Mouse (Mus musculus): ENCODE results near the gene Olfml2b.
A peak's percentile ranks its signal among the peaks of the same experiment; 100 is the strongest.

The Olfml2b gene

DNA sequence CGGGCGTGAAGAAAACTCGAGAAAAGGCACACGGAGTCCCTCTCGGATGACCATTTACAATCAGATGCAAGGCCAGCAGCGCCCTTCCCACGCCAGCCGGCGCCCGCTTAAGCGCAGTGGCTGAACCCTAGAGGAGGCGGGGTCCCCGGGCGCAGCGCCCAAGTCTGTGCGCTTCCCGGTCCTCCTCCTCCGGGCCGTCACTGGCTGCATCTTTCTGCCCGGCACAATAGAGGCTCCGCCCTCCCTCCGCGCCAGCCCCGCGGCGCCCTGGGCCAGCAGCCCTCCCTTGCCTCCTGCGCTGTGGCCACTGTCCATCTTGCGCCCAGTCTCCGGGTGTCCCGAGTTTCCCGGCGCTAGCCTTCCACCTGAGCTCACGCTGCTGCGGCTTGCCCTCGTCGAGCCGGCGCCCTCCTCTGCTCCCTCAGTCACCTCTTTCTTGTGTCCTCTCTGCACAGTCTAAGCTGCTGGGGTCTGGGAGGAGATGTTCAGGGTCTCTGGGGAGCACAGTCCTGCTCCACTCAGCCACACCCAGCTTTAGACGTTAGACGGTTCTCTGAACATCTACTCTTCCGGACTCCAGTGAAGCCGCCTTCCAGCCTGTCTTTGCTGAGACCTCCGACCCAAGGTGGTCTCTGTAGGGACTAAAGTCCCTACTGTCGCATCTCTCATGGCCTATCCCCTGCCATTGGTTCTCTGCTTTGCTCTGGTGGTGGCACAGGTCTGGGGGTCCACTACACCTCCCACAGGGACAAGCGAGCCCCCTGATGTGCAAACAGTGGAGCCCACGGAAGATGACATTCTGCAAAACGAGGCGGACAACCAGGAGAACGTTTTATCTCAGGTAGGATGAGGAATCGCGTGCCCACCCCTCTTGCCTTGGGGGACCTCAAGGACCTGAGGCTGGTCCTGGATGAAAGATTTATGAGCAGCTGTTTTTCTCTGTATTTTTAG, at the start of gene Olfml2b:
TSS of gene Olfml2b (plus strand) at position 278 of the 951 bp plus-strand sequence.
- DNase-seq (ENCODE audit: low read depth, low spot score) = peak; percentile 78

DNA sequence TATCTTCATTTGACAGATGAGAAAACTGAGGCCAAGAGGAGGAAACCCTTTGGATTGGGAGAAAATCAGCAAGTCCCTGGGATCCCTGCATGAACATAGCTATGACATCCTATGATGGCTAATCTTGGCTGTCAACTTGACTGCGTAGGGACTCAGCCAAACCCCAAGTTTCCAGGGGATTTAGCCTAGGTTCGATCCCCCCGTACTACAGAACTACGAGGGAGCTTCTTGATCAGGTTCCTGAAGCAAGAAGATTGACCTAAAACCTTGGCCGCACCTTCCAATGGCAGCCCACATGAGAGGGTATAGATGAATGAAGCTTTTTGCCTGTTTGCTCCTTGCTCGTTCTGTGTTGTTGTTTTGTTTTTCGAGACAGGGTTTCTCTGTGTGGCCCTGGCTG, 49.8 kb upstream of the Olfml2b start:
- DNase-seq (ENCODE audit: low read depth, low spot score) = no peak

DNA sequence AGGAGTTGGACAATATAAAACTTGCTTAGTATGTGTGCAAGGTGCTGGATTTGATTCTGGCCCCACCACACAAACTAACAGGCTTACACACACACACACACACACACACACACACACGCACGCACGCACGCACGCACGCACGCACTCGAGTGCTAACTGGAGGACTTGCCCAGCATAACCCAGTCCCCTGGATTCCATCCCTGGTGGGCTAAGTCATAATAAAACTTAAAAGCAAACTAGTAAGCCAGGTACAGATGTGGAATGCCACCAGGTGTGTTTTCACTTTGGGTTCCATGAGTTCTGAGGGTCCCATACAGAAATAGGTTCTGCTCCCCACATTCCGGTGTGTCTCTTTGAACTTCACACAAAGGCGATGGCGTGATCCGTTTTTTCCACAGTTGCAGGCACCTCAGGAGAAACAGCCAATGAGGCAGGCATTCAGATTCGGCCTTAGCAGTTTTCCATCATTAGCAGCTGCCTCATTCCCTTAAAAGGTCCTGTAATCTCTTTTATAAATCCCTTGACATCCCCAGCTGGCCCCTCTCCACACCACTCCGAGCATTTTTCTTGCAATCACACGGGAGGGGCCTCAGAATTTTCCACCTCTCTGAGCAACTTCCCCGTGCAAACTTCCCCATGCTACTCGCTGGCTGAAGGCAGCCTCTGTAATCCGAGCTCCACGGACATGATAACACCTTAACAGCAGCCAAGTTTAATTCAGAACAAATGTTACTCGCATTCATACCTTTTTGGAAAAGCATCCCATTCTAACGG, 38.9 kb upstream of the Olfml2b start:
- no peak for DNase-seq (ENCODE audit: low read depth, low spot score)

DNA sequence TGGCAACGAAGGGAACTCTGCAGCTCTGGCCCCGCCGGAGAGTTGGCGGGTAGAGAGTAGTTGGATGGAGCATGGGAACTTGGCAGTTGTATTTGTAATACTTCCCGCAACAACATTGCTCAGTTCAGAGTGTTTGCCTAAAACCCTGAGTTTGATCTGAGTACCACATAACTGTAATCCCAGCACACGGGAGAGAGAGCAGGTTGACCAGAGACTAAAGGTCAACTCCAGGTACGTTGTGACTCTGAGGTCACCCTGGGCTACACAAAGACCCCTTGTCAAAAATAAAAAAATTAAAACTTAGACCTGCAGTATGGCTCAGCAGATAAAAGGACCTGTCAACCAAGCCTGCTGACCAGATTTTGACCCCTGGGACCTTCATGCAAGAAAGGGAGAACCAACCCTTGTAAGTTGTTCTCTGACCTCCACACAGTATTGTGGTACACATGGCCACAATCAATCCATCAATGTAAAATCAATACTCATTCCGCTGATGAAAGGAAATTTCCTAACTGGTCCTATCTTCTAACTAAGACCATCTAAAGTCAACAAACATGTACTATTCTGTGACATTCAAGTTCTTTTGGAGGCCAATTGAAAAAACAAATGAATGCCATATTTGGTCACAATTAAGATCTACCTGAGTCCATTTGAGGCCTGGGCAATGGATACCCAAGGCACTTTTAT, 37.0 kb upstream of the Olfml2b start:
- no peak for DNase-seq (ENCODE audit: low read depth, low spot score)

DNA sequence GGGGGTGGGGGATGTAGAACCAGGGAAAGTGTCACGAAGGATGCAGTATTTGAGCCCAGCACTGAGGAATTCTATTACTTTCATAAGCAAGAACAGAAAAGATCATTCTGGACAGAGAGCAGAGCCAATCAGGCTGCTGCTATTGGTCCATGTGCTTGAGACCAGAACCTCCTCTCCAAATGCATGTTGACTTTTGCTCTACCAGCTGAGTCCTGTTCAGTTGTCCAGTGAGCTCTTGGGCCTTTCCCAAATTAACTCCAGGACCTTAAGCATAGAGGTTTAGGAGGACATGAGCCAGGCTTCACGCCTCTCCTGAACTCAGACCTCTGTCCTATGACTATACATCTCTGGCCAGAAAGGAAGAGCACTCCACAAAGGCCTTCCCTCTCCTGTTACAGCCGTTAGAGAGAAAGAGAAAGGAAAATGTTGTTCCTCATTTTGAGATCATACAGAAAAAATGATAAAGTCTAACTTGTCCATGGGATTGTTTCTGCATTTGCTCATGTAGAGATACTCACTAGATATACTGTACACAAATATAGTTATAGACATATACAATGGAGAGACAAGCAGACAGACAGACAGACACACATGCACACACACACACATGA, 35.8 kb upstream of the Olfml2b start:
- no peak for DNase-seq (ENCODE audit: low read depth, low spot score)

DNA sequence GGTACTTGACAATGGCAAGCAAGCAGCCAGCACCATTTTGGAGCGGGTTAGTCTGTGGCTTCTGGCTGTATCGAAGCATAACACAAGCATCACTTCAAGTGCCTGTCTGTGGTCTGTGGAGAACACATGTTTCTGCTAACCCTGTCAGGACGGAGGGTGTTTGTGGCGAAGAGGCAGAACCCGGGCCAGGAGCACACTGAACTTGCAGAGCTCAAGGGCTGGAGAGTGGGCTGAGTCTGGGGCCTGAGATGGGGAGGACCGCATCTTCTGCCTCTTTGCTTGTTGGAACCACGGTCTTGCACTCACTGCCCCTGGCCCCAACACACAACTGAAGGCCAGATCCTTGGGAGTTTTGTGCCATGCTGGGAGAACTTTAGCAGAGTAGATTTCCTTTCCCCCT, 34.5 kb upstream of the Olfml2b start:
- DNase-seq (ENCODE audit: low read depth, low spot score) = no peak

DNA sequence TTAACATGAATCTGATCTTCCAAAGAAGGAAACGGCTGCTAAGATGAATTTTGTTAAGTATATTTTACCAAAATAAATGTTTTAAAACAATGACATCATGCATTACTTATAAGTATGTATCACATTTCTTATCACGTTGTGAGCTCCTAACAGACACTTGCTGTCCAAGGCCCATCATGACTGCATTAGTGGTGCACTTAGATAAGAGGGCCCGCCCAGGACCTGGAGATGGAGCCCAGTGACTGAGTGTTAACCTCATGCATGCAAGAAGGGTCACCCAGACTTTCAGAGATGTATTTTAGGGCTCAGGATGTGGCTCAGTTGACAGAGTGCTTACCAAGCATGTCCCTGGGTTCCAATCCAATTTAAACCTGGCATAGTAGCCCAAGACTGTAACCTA, 34.0 kb upstream of the Olfml2b start:
- DNase-seq (ENCODE audit: low read depth, low spot score) = no peak

DNA sequence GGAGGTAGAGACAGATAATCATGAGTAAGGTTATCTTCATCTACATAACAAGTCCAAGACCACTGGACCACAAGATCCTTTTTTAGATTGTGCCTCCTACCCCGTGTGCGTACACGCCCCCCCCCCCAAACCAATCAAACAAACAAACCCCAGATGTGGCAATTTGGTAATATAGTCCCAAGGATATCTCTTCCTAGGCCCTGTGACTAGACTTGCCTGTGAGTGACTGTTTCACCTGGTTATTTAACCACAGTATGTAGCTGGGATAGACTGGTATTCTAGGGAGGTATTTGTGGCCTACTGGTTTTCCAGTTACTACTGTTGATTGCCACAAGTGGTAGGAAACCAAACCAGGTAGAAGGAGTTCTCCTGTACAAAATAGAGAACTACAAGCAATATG, 33.6 kb upstream of the Olfml2b start:
- DNase-seq (ENCODE audit: low read depth, low spot score) = no peak

DNA sequence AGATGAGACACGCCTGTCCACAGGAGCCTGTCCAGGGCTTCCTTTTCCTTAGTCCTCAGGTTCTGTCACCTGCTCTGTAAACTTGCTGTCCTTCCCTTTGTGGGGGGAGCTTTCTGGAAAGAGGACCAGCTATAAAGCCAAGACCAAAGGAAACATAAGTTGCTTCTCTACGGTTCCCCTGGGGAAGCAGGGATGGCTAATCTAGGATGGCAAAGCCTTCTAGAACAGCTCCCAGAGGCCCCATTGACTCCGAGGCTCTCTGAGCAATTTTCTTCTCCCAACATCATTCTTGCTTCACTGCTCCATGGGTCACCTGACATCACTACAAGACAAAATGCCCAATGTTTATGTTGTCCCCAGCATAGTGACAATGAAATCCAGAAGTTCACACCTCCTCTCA, 32.7 kb upstream of the Olfml2b start:
- no peak for DNase-seq (ENCODE audit: low read depth, low spot score)

DNA sequence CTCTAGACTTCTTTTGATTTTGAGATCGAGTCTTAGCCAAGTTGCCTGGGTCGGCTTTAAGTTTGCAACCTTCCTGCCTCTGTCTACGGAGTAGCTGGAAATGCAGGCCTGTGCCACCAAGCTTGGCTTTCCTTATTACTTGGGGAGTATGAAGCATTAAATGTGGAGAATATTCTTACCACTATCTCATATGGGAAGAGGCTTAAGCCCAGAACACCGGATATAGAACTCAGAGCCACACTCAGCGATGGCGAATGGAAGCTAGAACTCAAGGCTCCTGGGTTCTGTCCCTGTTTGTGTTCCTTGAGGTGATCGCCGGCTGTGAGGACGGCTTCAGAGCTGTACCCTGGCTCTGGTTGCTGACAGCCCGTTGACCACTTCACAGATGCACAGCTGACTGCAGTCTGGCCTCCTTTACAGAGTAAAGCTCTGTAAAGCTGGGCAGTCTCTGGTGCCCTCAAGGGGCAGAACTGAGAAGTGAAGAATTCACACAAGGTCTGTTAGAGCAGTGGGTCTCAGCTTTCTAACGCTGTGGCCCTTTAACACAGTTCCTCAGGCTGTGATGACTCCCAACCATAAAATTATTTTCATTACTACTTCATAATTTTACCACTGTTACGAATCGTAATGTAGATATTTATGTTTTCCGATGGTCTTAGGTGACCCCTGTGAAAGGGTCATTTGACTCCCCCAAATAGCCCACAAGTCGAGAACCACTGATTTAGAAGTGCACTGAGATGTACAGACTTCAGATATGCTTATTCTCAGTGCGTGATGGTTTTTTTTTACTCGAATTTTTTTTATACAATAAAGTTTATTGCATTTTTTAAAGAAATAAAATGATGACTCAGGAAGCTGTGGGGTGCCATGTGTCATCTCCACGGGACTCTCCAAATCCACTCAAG, 31.1 kb upstream of the Olfml2b start:
- DNase-seq (ENCODE audit: low read depth, low spot score) = peak; percentile 18

DNA sequence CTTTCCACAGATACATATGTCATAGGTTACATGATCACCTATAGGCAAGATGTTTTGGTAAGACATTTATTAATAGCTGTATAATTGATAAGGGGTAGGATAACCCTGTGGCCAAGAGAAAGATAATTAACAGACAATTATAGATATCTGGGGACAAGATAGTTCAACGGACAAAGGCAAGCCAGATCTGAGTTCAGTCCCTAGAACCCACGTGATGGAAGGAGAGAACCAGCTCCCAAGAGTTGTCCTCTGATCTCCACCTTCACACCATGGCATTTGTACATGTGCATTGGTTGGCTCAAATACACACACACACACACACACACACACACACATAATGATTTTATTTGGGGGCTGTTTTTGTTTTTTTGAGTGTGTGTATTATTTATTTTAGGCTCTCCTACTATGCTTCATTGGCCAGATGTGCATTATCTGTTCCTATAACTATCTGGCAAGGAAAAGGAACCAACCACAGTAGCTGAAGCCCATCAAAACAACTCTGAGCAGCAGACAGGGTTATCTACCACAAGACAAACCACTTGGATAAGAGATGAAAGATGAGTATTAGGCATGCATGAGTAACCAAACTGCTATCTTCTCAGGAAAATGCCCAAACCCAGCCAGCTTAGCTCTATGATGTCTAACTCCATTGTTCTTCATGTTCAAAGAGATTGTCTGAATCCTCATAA, 24.5 kb upstream of the Olfml2b start:
- no peak for DNase-seq (ENCODE audit: low read depth, low spot score)

DNA sequence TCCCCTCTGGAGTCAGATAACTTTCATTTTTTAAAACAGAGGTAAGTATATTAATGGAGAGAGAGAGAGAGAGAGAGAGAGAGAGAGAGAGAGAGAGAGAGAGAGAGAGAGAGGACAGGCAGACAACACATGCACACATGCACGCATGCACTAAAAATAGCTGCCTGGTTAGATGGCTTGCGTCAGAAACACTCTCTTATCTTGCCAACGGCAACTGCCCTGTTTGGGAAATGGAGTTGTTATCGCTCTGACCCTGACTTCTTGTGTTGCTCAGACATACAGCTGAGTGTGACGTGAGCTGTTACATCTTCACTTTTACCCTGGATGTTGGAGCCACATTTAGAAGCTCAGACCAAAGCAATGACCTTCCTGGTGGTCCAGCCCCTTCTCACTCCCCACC, 21.4 kb upstream of the Olfml2b start:
- no peak for DNase-seq (ENCODE audit: low read depth, low spot score)

DNA sequence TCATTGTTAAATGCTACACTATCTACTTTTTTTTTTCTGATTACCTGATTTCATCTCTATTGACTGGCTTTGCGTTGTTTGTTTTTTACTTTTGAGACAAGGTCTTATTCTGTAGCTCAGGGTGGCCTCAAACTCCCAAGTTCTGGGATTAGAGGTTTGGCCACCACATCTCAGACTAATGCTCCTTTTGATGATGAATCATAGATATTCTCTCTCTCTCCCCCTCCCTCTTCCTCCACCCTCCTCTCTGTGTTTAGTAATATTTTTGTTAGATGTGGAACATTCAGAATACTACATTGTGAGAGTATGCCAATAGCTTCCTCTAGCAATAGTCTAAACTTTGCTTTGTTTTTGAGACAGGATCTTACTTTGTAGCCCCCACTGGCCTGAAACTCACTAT, 20.9 kb upstream of the Olfml2b start:
- no peak for DNase-seq (ENCODE audit: low read depth, low spot score)

DNA sequence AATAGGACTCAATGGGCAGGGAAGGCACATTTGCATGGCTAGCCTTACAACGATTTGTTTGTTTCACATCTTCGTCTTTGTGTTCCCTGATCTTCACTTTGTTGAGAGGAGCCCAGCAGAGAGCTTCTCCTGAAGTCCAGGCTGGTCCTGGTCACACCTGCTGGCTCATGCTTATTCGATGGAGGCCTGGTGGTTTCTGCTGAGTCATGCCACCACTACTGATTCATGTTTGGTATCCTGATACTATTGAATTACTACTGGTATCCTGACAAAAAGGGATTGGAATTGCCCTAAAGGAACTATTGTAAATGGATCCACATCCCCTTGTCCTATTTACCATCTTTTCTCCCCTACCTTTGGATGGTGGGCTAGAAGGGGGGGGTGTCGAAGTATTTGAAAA, 13.8 kb upstream of the Olfml2b start:
- no peak for DNase-seq (ENCODE audit: low read depth, low spot score)

DNA sequence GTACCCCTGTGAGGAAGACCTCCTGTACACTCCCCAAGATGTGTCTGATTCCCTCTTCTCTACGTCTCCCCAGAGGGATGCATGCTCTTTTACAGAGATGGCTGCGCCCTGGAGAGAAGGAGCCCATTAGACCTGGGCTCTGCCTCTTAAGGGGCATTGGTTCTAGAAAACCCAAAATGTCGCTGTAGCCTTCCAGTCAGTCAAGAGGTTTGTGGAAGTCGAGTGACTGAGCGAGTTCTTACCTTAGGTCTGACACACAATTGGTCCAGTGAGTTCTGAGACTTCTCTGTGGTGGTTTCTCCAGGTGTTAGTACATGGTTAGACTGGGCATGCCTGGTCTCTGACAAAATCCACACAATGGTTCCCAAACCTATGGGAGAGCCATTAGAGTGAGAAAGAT, 12.8 kb upstream of the Olfml2b start:
- no peak for DNase-seq (ENCODE audit: low read depth, low spot score)

DNA sequence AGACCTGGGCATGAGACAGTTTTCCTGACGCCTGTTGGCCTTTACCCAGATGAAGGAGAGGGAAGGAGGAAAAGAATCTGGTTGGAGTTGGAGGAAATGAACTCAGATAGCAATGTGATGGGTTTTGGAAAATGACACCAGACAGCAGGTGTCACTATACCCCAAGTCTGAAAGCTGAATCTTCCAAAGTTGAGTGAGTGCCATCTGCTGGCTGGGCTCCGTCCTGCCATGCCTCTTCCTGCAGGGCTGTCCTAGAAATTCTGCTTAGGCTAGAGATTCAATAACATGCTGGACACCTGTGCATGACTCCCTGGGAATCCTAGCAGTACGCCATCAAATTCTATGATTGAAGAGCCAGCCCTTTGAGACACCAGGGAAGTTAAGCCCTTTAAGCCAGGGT, 11.9 kb upstream of the Olfml2b start:
- DNase-seq (ENCODE audit: low read depth, low spot score) = peak; percentile 59

DNA sequence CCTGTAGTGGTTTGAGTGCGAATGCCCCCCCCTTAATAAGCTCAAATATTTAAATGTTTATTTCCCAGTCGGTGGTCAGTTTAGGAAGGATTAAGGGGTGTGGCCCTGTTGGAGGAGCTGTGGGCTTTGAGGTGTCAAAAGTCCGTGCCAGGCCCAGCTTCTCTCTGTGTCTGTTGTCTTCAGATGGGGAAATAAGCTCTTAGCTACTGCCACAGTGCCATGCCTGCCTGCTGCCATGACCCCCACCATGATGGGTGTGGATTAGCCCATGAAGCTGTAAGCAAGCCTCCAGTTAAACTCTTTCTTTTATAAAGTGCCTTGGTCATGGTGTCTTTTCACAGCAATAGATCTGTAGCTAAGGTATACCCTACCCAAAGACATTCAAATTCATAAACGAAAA, 11.5 kb upstream of the Olfml2b start:
- no peak for DNase-seq (ENCODE audit: low read depth, low spot score)

DNA sequence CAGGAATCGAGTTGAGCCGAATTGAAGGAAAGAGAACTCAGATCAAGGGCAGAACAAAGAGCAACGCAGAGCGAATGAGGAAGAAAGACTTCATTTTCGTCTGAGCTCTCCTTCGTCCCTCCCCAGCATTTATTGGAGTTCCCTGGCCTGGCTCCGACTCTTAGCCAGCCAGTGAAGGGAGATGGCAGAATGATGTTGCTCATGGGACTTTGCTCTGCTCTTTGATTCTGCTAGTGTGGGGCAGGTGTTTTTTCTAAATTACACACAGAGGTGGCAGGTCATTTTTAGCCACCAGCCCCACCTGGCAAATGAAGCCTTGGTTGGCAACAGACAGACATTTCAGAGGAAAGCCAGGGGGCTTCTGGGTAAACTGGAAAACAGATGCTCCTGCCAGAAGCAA, 5.4 kb upstream of the Olfml2b start:
- no peak for DNase-seq (ENCODE audit: low read depth, low spot score)

DNA sequence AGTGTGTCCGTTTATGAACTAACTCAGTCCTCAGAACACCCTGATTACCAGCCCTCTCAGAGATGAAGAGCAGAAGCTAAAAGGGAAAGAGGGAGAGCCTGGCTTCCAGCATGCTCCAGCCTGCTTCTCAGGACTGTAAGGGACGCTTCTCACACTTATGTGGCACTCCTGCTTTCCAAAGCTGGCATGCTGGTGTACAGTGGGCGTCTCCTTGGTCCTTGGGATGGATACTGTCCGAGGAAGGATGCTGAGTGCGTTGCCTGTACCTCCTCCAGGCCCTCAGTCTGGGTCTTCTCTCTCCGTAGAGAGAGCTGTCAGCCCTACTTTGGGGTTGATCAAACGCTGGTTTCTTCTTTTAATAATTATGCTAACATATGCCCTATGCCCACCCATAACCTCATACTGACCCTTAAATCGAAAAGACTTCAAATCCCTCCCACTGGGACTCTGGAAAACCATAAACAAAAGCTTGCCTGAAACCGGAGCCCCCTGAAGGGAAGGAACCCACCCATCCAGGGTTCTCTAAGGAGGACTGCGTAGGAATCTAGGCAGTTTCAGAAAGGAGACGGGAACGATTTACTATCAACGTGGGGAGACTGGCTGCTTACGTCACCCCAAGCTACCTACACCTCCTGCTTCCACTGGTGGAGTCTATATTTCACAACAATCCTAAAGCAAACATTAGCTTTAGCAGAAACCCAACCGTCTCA, 1.7 kb downstream of the Olfml2b start:
- DNase-seq (ENCODE audit: low read depth, low spot score) = no peak
